ENCODE assay signal across 9 mouse cellular contexts in genomic region chr12:79675440-79676176, GRCm38 (mm10).
A peak's percentile ranks its signal among the peaks of the same experiment; 100 is the strongest.
DNase-seq lines count a peak whose midpoint lies in the region; ATAC-seq and TF ChIP-seq lines count a peak whose summit lies in the region.
"Had no signal": no experiment of that assay in that cellular context is flagged by ENCODE, and none has a peak within 500 bp of the region (broad histone marks: within the 10 kb centered on the region; RNA-seq: fewer than 3 reads in every experiment).

No protein-coding gene starts in this region.

- peak overlapping the region; percentile 54; the same call in 1 of the 2 replicates for H3K27ac ChIP-seq in neural tube, embryonic 13.5 days (replicated peaks)
- H3K27ac ChIP-seq in kidney, embryonic 16.5 days (ENCODE audit: low read length), result peak overlapping the region; percentile 84
- peak overlapping the region; percentile 60 for H3K27ac ChIP-seq in small intestine, adult 2 months (ENCODE audit: insufficient read depth, low read depth, low read length)
- no peak overlapping the region for H3K27ac ChIP-seq in midbrain, embryonic 15.5 days
- H3K27ac ChIP-seq: macrophage had no signal

- TF ChIP-seq POLR2A in small intestine, adult 2 months (IDR thresholded peaks at IDR 0.05; ENCODE audit: low read depth, low read length), result no peak

- peaks cover 15% of the 10 kb centered on the region for H3K4me1 ChIP-seq in neural tube, embryonic 13.5 days (replicated peaks)
- peaks cover 42% of the 10 kb centered on the region for H3K4me1 ChIP-seq in kidney, embryonic 16.5 days (ENCODE audit: insufficient read depth, low read length)
- peaks cover 2% of the 10 kb centered on the region for H3K4me1 ChIP-seq in small intestine, adult 2 months (ENCODE audit: control insufficient read depth, insufficient read depth, insufficient read length, low read length)
- H3K4me1 ChIP-seq in midbrain, embryonic 15.5 days, result no peaks in the 10 kb centered on the region

- H3K36me3 ChIP-seq in neural tube, embryonic 13.5 days, result no peaks in the 10 kb centered on the region
- H3K36me3 ChIP-seq in kidney, embryonic 16.5 days (ENCODE audit: insufficient read depth, low read length), result no peaks in the 10 kb centered on the region
- no peaks in the 10 kb centered on the region for H3K36me3 ChIP-seq in small intestine, adult 2 months (ENCODE audit: control insufficient read depth, insufficient read depth, low read length)
- H3K36me3 ChIP-seq in midbrain, embryonic 15.5 days (replicated peaks), result no peaks in the 10 kb centered on the region

- H3K9me3 ChIP-seq in neural tube, embryonic 13.5 days, result no peaks in the 10 kb centered on the region
- no peaks in the 10 kb centered on the region for H3K9me3 ChIP-seq in kidney, embryonic 16.5 days (ENCODE audit: low read length)
- H3K9me3 ChIP-seq in midbrain, embryonic 15.5 days, result no peaks in the 10 kb centered on the region

- H3K4me3 ChIP-seq in neural tube, embryonic 13.5 days, result no peak overlapping the region
- no peak overlapping the region for H3K4me3 ChIP-seq in kidney, embryonic 16.5 days (ENCODE audit: low read length)
- no peak overlapping the region for H3K4me3 ChIP-seq in small intestine, adult 2 months (ENCODE audit: low read depth, low read length)
- H3K4me3 ChIP-seq in midbrain, embryonic 15.5 days, result no peak overlapping the region

- no peak overlapping the region for H3K4me2 ChIP-seq in neural tube, embryonic 13.5 days
- H3K4me2 ChIP-seq in kidney, embryonic 16.5 days (replicated peaks; ENCODE audit: low read depth, low read length), result peak overlapping the region; percentile 22
- no peak overlapping the region for H3K4me2 ChIP-seq in midbrain, embryonic 15.5 days

- ATAC-seq in neural tube, embryonic 13.5 days (ENCODE audit: low read depth), result no peak
- peak; percentile 90 for ATAC-seq in kidney, embryonic 16.5 days (ENCODE audit: low FRiP score, low TSS enrichment)
- no peak for ATAC-seq in midbrain, embryonic 15.5 days (replicated peaks)

- DNase-seq in neural tube, embryonic 10.5 days (ENCODE audit: extremely low spot score, low spot score), result no peak
- peak; percentile 47 for DNase-seq in gonadal fat pad, adult 2 months (ENCODE audit: low read depth)
- no peak for DNase-seq in spleen, postnatal 14 days (ENCODE audit: low spot score in 2 of 2)
- no peak for DNase-seq in T-cell, adult 2 months (ENCODE audit: low spot score)

- H3K27me3 ChIP-seq in neural tube, embryonic 13.5 days, result no peaks in the 10 kb centered on the region
- no peaks in the 10 kb centered on the region for H3K27me3 ChIP-seq in kidney, embryonic 16.5 days (ENCODE audit: insufficient read depth, low read length)
- no peaks in the 10 kb centered on the region for H3K27me3 ChIP-seq in small intestine, adult 2 months (ENCODE audit: control insufficient read depth, insufficient read depth, low read length)
- no peaks in the 10 kb centered on the region for H3K27me3 ChIP-seq in midbrain, embryonic 15.5 days (replicated peaks)

- H3K9ac ChIP-seq in neural tube, embryonic 13.5 days, result no peak overlapping the region
- H3K9ac ChIP-seq in kidney, embryonic 16.5 days (replicated peaks; ENCODE audit: low read length), result no peak overlapping the region
- no peak overlapping the region for H3K9ac ChIP-seq in midbrain, embryonic 15.5 days

- TF ChIP-seq CTCF in small intestine, adult 2 months (IDR thresholded peaks at IDR 0.05; ENCODE audit: extremely low read depth, insufficient read length, insufficient replicate concordance, low read depth, low read length), result no peak

- WGBS in neural tube, embryonic 13.5 days, result 76% methylated on average over 13 of the region's 13 CpGs
- WGBS in kidney, embryonic 16.5 days, result 32% methylated on average over 13 of the region's 13 CpGs
- 18% methylated on average over 13 of the region's 13 CpGs for WGBS in small intestine, adult 2 months
- 72% methylated on average over 13 of the region's 13 CpGs for WGBS in midbrain, embryonic 15.5 days
